Mouse (Mus musculus) heart, embryonic 14.5 days (tissue): Measurements from ENCODE around the gene Dpysl5. TPM values are rescaled to one million over a fixed set of nuclear protein-coding genes. Genes with fewer than 3 reads are reported as not detected.

Experiments
- ATAC-seq: fragments of 200-750 bp; cut with Nextera tagmentation; 2 replicates; pipeline ENCODE4 v1.8.0; 2017; ENCODE audit warnings: low read depth, moderate TSS enrichment; ENCODE audit not compliant: insufficient number of reproducible peaks, insufficient read depth, low FRiP score
- H3K27ac ChIP-seq, 2 experiments: fragments of 200-500 bp in 1 of 2; fragments of 300-500 bp in 1 of 2; sonication (generic) in 1 of 2; replicated peaks in 1 of 2; 2 replicates each; pipeline ENCODE4 v1.5.1; 2012 to 2014; ENCODE audit warnings: low read depth in 2 of 2, low read length in 2 of 2, control low read depth in 1 of 2, mild to moderate bottlenecking in 1 of 2, mixed read lengths in 1 of 2; ENCODE audit not compliant: control insufficient read depth in 1 of 2, insufficient read depth in 1 of 2
- H3K27me3 ChIP-seq: fragments of 300-500 bp; sonication (generic); 2 replicates; pipeline ENCODE4 v1.6.1; 2014; ENCODE audit warnings: mild to moderate bottlenecking, low read length, control low read depth; ENCODE audit not compliant: control insufficient read depth, insufficient read depth
- H3K36me3 ChIP-seq: fragments of 300-500 bp; sonication (generic); 2 replicates; pipeline ENCODE4 v1.6.1; 2014; ENCODE audit warnings: mild to moderate bottlenecking, control low read depth, low read length, mixed read lengths; ENCODE audit not compliant: control insufficient read depth, insufficient read depth
- H3K4me1 ChIP-seq, 2 experiments: fragments of 200-500 bp in 1 of 2; fragments of 300-500 bp in 1 of 2; sonication (generic) in 1 of 2; 2 replicates each; pipeline ENCODE4 v1.6.1; 2012 to 2014; ENCODE audit warnings: low read length in 2 of 2, control low read depth in 1 of 2, mixed read lengths in 1 of 2; ENCODE audit not compliant: control insufficient read depth in 2 of 2, insufficient read depth in 2 of 2
- H3K4me2 ChIP-seq: fragments of 300-500 bp; sonication (generic); 2 replicates; pipeline ENCODE4 v1.6.1; 2014; ENCODE audit warnings: mild to moderate bottlenecking, low read length
- H3K4me3 ChIP-seq, 2 experiments: fragments of 200-500 bp in 1 of 2; fragments of 300-500 bp in 1 of 2; sonication (generic) in 1 of 2; 2 replicates each; pipeline ENCODE4 v1.5.1; 2012 to 2014; ENCODE audit warnings: low read length in 2 of 2, mild to moderate bottlenecking in 2 of 2, control low read depth in 1 of 2, low read depth in 1 of 2, moderate library complexity in 1 of 2; ENCODE audit not compliant: control insufficient read depth in 1 of 2, insufficient read depth in 1 of 2
- H3K9ac ChIP-seq: fragments of 300-500 bp; sonication (generic); 2 replicates; pipeline ENCODE4 v1.6.1; 2014; ENCODE audit warnings: mild to moderate bottlenecking, low read length
- H3K9me3 ChIP-seq: fragments of 300-500 bp; sonication (generic); 2 replicates; pipeline ENCODE4 v1.6.1; 2016; ENCODE audit warnings: low read length, control low read depth; ENCODE audit not compliant: control insufficient read depth
- WGBS: fragments of 180-500 bp; shearing (Covaris S2); extraction: QIAGEN DNeasy Blood & Tissue Kit; methylation state at CpG from one replicate; pipeline ENCODE4 v1.1.7; 2014; 5-methylcytosine and 5-hydroxymethylcytosine counted together
- polyA plus RNA-seq: library from polyadenylated mRNA; unstranded; fragments of >200 nt; fragmentation: Nextera tagmentation; extraction: Ambion mirVana; gene quantifications from 2 replicates; pipeline ENCODE4 v1.2.1, GENCODE M21; 2014

Gene Dpysl5
- polyA plus RNA-seq, 1 experiment from 2014 or later: 3.3 TPM

DNA sequence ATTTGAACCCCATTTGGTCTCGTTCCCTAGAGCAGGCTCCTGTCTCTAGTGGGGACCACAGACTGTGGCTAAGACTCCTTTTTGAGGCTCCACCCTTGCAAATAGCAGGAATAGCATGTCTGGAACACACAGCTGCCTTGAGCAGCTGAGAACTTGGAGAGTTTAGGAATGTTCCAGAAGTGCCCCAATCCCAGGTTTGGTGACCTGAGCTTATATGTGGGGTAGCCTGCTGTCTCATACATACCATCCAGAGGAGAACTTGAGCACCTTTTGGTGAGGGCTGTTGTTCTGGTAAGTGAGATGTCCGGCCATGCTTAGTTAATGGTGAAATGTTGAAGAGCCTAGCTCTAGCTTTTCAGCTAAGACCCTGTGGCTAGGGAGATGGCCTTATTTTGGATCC is 4.9 kb downstream of the Dpysl5 start:
- H3K4me3 ChIP-seq: no peak overlapping the region
- H3K4me1 ChIP-seq: peaks cover 8 to 19% of the 10 kb centered on the region in 2 experiments; a peak in 3 of 4 replicates
- H3K27ac ChIP-seq: no peak overlapping the region
- H3K27me3 ChIP-seq: peaks cover 46% of the 10 kb centered on the region
- WGBS: 66% methylated on average over 2 of the region's 2 CpGs
- H3K9ac ChIP-seq: no peak overlapping the region
- no peak for ATAC-seq
- no peaks in the 10 kb centered on the region for H3K36me3 ChIP-seq
- H3K9me3 ChIP-seq: no peaks in the 10 kb centered on the region
- no peak overlapping the region for H3K4me2 ChIP-seq

DNA sequence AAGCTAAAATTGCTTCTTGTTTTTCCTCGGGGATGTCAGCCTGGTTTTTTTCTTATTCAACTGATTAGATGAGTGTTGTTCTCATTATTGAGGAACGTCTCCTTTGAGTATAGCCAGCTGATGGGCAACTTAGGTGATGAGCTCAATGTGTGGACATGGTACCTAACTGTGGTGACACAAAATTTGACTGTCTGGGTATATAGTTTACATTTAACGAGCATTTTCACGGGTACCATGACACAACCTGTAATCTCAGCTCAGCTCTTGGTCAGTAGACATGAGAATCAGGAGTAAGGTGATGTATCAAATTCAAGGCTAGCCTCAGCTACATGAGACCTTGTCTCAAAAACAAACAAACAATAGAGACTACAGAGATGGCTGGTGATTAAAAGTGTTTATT is 6.1 kb downstream of the Dpysl5 start:
- no peaks in the 10 kb centered on the region for H3K9me3 ChIP-seq
- no peak overlapping the region for H3K9ac ChIP-seq
- 74% methylated on average over 4 of the region's 4 CpGs for WGBS
- ATAC-seq: no peak
- H3K27me3 ChIP-seq: peaks cover 35% of the 10 kb centered on the region
- no peaks in the 10 kb centered on the region for H3K36me3 ChIP-seq
- H3K4me1 ChIP-seq: peaks cover 6 to 10% of the 10 kb centered on the region in 2 experiments; a peak in 3 of 4 replicates
- H3K4me2 ChIP-seq: no peak overlapping the region
- H3K4me3 ChIP-seq: no peak overlapping the region
- H3K27ac ChIP-seq: no peak overlapping the region

DNA sequence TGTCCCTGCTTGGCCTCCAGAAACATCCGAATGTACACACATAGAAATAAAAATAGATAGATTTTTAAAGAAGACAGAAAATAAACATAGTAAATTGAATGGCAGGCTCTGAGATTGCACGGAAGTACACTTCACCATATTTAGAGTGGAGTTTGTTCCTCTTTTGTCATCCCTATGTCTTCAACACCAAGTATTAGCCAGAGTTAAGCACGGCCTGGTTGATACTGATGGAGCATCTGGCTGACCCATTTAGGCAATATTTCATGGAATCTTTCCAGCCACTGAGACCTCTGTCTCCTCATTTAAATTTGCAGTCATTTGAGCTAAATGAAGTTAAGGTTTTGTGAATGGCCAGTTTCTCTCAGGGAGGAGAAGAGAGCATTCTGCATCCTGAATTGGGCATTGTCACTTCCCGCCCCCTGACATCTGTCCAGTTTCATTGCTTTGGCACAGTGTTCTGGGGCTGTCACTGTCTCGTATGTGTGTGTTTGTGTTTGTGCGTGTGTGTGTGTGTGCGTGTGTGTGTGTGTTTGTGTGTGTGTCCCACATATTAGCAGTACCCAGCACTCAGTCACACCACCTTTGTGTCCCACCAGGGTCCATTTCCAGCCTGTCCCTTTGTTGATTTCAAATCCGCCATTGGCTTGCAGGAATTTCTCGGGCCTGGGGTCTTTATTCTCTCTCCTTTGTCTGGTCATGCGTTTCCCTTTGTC is 6.8 kb downstream of the Dpysl5 start:
- Histone ChIP-seq H3K4me1 (peaks cover 3 to 4% of the 10 kb centered on the region in 2 experiments; a peak in 2 of 4 replicates), H3K9me3 (no peaks in the 10 kb centered on the region), H3K27me3 (peaks cover 29% of the 10 kb centered on the region), H3K36me3 (no peaks in the 10 kb centered on the region), H3K4me2 (no peak overlapping the region), H3K4me3 (no peak overlapping the region), H3K27ac (no peak overlapping the region), H3K9ac (no peak overlapping the region)
- ATAC-seq: no peak
- WGBS: 74% methylated on average over 10 of the region's 10 CpGs

DNA sequence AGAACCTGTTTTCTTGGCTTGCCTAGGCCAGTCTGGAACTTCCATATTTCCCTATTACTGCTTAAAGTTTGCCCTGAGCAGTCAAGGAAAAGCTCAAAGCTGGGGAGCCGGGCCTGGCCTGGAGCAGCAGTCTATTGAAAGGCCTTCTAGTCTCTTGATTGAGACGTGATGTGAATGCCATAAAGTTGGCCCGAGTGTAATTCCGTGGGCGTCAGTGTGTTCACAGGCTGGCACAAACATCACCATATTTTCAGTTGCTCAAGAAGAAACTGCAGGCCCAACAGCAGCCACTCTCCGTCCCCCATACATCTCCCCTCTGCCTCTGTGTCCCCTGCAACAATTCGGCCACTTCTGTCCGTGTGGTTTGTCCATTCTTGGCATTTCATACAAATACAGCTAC is 10.6 kb downstream of the Dpysl5 start:
- ATAC-seq: no peak
- Histone ChIP-seq H3K36me3 (no peaks in the 10 kb centered on the region), H3K27me3 (no peaks in the 10 kb centered on the region), H3K9ac (no peak overlapping the region), H3K9me3 (no peaks in the 10 kb centered on the region), H3K4me2 (no peak overlapping the region), H3K27ac (no peak overlapping the region), H3K4me3 (no peak overlapping the region), H3K4me1 (no peaks in the 10 kb centered on the region)
- WGBS: 84% methylated on average over 8 of the region's 8 CpGs

DNA sequence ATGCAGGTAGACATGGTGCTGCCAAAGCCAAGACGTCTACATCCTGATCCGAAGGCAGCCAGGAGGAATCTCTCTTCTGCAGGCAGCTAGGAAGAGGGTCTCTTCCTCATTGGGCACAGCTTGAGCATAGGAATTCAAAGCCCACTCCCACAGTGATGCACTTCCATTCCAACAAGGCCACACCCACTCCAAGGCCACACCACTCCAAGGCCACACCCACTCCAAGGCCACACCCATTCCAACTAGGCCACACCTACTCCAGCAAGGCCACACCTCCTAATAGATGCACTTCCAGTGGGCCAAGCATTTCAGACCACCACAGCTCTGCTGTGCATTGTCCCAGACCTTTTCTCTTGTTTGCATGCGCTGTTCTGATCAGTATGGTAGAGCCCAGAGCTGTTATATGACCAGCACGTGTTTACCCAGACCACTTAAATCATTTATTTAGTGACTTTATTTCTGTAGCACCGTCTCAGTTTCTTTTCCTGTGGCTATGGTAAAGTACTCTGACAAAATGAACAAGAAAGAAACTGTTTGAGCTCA is 14.9 kb downstream of the Dpysl5 start:
- no peaks in the 10 kb centered on the region for H3K9me3 ChIP-seq
- H3K4me1 ChIP-seq: no peaks in the 10 kb centered on the region
- no peak overlapping the region for H3K9ac ChIP-seq
- no peaks in the 10 kb centered on the region for H3K27me3 ChIP-seq
- H3K4me2 ChIP-seq: no peak overlapping the region
- WGBS: 94% methylated on average over 5 of the region's 5 CpGs
- ATAC-seq: no peak
- no peaks in the 10 kb centered on the region for H3K36me3 ChIP-seq
- no peak overlapping the region for H3K4me3 ChIP-seq
- no peak overlapping the region for H3K27ac ChIP-seq

DNA sequence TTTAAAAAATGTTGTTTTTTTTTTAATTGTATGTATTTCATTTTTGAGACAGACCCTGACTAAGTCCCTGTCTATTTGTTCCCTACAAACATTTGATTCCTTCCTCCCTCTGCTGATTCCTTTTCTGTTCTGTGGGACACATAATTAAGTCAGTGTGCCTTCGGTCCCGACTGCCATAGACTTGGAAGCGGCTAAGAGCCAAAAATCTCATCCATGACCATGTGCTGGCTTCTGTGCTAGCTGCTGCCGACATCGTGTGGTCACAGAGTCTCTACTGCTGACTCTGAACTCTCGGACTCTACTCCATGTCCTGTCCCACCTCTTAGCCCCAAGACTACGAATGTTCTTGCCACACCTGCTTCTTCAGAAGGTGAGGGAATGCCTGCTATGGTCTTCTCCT is 21.1 kb downstream of the Dpysl5 start:
- no peak for ATAC-seq
- Histone ChIP-seq H3K9ac (no peak overlapping the region), H3K27ac (no peak overlapping the region), H3K4me3 (no peak overlapping the region), H3K9me3 (no peaks in the 10 kb centered on the region), H3K4me2 (no peak overlapping the region), H3K36me3 (no peaks in the 10 kb centered on the region), H3K4me1 (no peaks in the 10 kb centered on the region), H3K27me3 (no peaks in the 10 kb centered on the region)
- 84% methylated on average over 7 of the region's 7 CpGs for WGBS

DNA sequence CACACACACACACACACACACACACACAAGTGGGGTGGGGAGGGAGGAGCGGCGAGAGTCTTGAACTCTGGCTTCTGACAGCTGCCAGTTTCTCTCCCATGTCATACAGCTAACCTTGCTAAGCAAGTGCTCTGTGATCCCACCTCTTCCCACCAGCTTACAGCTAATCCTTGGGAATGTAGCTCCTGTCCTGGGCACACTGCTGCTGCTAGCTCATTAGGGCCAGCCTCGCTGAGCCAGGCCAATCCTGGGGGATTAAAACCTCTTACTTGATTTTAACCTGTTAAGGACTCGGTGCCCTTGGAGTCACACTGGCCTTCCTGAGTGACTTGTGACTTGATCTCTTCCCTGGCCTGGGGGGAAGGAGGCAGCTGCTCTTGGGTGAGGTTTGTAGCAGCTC is 23.3 kb downstream of the Dpysl5 start:
- H3K27me3 ChIP-seq: no peaks in the 10 kb centered on the region
- H3K4me2 ChIP-seq: no peak overlapping the region
- no peaks in the 10 kb centered on the region for H3K36me3 ChIP-seq
- 32% methylated on average over 4 of the region's 4 CpGs for WGBS
- no peak for ATAC-seq
- H3K9ac ChIP-seq: no peak overlapping the region; the same call in 1 of the 2 replicates
- no peak overlapping the region for H3K4me3 ChIP-seq
- H3K4me1 ChIP-seq: peaks cover 11 to 12% of the 10 kb centered on the region in 2 experiments
- H3K9me3 ChIP-seq: no peaks in the 10 kb centered on the region
- no peak overlapping the region for H3K27ac ChIP-seq
